Mouse (Mus musculus) forebrain, postnatal 0 days (tissue): ENCODE measurements around the gene Bhlhe23. TPM values are rescaled to one million over a fixed set of nuclear protein-coding genes. Genes with fewer than 3 reads are reported as not detected.

ENCODE experiments used
- ATAC-seq: fragments of 200-750 bp; cut with Nextera tagmentation; 2 replicates; pipeline ENCODE4 v1.8.0; 2017; ENCODE audit warnings: mild to moderate bottlenecking, moderate library complexity
- DNase-seq: peaks from one replicate; pipeline ENCODE4 v3.0.0-alpha.2; 2015
- H3K27ac ChIP-seq: fragments of 300-500 bp; sonication (generic); 2 replicates; pipeline ENCODE4 v1.5.1; 2014; ENCODE audit warnings: low read depth, mild to moderate bottlenecking, antibody characterized with exemption, low read length, moderate library complexity, mixed read lengths
- H3K27me3 ChIP-seq: fragments of 300-500 bp; sonication (generic); 2 replicates; pipeline ENCODE4 v1.6.1; 2014; ENCODE audit warnings: mild to moderate bottlenecking, low read length, mixed read lengths; ENCODE audit not compliant: insufficient read depth
- H3K36me3 ChIP-seq: fragments of 300-500 bp; sonication (generic); 2 replicates; pipeline ENCODE4 v1.6.1; 2014; ENCODE audit warnings: mild to moderate bottlenecking, moderate library complexity; ENCODE audit not compliant: insufficient read depth
- H3K4me1 ChIP-seq: fragments of 300-500 bp; sonication (generic); 2 replicates; pipeline ENCODE4 v1.6.1; 2014; ENCODE audit warnings: antibody characterized with exemption; ENCODE audit not compliant: insufficient read depth
- H3K4me2 ChIP-seq: fragments of 300-500 bp; sonication (generic); 2 replicates; pipeline ENCODE4 v1.6.1; 2014; ENCODE audit warnings: low read depth, mild to moderate bottlenecking, moderate library complexity
- H3K4me3 ChIP-seq: fragments of 300-500 bp; sonication (generic); 2 replicates; pipeline ENCODE4 v1.5.1; 2014; ENCODE audit warnings: low read depth, low read length, mixed read lengths
- H3K9ac ChIP-seq: fragments of 300-500 bp; sonication (generic); 2 replicates; pipeline ENCODE4 v1.6.1; 2014; ENCODE audit warnings: mild to moderate bottlenecking
- H3K9me3 ChIP-seq: fragments of 300-500 bp; sonication (generic); 2 replicates; pipeline ENCODE4 v1.6.1; 2016; ENCODE audit warnings: low read length
- CTCF ChIP-seq: sonication (generic); IDR thresholded peaks from 2 replicates; pipeline ENCODE4 v1.5.1; 2016; ENCODE audit warnings: antibody characterized with exemption, control low read depth, low read depth
- WGBS: fragments of 180-500 bp; shearing (Covaris S2); extraction: QIAGEN DNeasy Blood & Tissue Kit; methylation state at CpG from one replicate; pipeline ENCODE4 v1.1.7; 2014; 5-methylcytosine and 5-hydroxymethylcytosine counted together
- polyA plus RNA-seq: library from polyadenylated mRNA; unstranded; fragments of >200 nt; fragmentation: Nextera tagmentation; extraction: Ambion mirVana; gene quantifications from 2 replicates; pipeline ENCODE4 v1.2.1, GENCODE M21; 2015
- total RNA-seq: library from RNA; depleted of rRNA; stranded (reverse); fragments of >200 nt; gene quantifications from 2 replicates; pipeline ENCODE4 v1.2.3, GENCODE M21; 2014; rRNA removed

Gene Bhlhe23
- 0.33 and 0.46 TPM in 2 replicates for total RNA-seq
- 0.18 and 0.71 TPM in 2 replicates for polyA plus RNA-seq

GRCm38 (mm10) chr2:180776793-180777192, at the start of gene Bhlhe23:
TSS of gene Bhlhe23 (minus strand) at chr2:180776900.
- TF ChIP-seq CTCF, result no peak
- Histone ChIP-seq H3K4me3 (peak within 1 kb of the TSS; percentile 29), H3K27me3 (peaks cover 75% of the 10 kb centered on the region), H3K9me3 (no peaks in the 10 kb centered on the region), H3K4me2 (peak within 1 kb of the TSS; percentile 48), H3K4me1 (no peaks in the 10 kb centered on the region), H3K9ac (no peak within 1 kb of the TSS), H3K36me3 (no peaks in the 10 kb centered on the region), H3K27ac (no peak within 1 kb of the TSS)
- ATAC-seq (no peak), DNase-seq (no peak)
- under 1% methylated on average over 28 of the region's 28 CpGs for WGBS

- H3K36me3 ChIP-seq, result no peaks in the 10 kb centered on the region
- H3K27me3 ChIP-seq, result no peaks in the 10 kb centered on the region
- no peak overlapping the region; the same call in 1 of the 2 replicates for H3K4me2 ChIP-seq
- ATAC-seq, result peak; percentile 75
- peak overlapping the region; percentile 80 for H3K27ac ChIP-seq
- DNase-seq, result peak; percentile 77
- WGBS, result 27% methylated on average over 11 of the region's 11 CpGs
- H3K4me3 ChIP-seq, result no peak overlapping the region
- H3K9ac ChIP-seq, result no peak overlapping the region; the same call in 1 of the 2 replicates
- peaks cover 14% of the 10 kb centered on the region; the same call in 1 of the 2 replicates for H3K4me1 ChIP-seq
- TF ChIP-seq CTCF, result no peak
- no peaks in the 10 kb centered on the region for H3K9me3 ChIP-seq
Measured at GRCm38 (mm10) chr2:180825147-180825941, 48.6 kb upstream of the Bhlhe23 start.

DNA sequence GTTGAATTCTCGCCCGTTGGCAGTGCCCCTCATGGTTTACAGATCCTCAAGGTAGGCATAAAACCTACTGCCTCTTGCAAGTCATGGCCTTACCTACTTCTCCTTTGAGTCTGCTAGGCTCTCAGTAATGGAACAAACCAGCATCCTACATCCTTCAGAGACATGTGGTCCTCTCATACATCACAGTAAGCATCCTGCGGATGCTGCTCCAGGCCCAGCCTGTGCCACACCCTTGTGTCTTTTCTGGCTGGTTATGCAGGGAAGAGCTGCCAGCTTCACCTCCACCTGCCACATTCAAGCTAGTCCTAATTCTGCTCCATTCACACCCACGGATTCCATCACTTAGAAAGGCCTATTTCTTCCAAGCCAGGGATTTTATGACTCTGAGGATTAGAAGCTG, 48.0 kb upstream of the Bhlhe23 start:
- no peak for ATAC-seq
- WGBS, result 73% methylated on average over 4 of the region's 4 CpGs
- no peaks in the 10 kb centered on the region for H3K36me3 ChIP-seq

DNA sequence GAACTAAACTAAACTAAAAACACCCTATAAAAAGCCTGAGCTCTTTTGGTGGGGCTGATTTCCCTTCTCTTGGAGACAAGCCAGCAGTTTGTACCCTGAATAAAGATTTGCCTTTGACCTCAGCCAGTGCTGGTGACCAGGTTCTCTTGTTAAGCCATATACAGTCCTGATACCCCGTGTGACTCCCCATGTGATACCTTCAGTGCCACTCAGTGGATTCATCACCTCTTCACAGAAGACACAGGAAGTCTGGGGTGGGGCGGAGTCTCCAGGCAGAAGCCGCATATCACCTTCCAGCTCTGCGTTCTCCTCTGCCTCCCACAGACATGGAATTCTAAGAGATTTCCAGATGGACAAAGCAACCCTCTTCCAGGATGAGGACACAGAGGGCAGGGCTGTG, 47.4 kb upstream of the Bhlhe23 start:
- WGBS, result 74% methylated on average over 4 of the region's 4 CpGs
- Histone ChIP-seq H3K9ac (no peak overlapping the region), H3K27me3 (no peaks in the 10 kb centered on the region), H3K4me1 (peaks cover 14% of the 10 kb centered on the region; the same call in 1 of the 2 replicates), H3K27ac (peak overlapping the region; percentile 45; the same call in 1 of the 2 replicates), H3K4me3 (no peak overlapping the region), H3K36me3 (no peaks in the 10 kb centered on the region), H3K4me2 (no peak overlapping the region), H3K9me3 (no peaks in the 10 kb centered on the region)
- no peak for TF ChIP-seq CTCF
- ATAC-seq (no peak), DNase-seq (no peak)

More for the DNA sequence above, 48.0 kb upstream of the Bhlhe23 start:
- no peaks in the 10 kb centered on the region for H3K27me3 ChIP-seq
- H3K9ac ChIP-seq, result no peak overlapping the region
- H3K27ac ChIP-seq, result peak overlapping the region; percentile 80
- no peak overlapping the region for H3K4me2 ChIP-seq
- no peak for DNase-seq
- no peak for TF ChIP-seq CTCF
- H3K4me3 ChIP-seq, result no peak overlapping the region
- H3K9me3 ChIP-seq, result no peaks in the 10 kb centered on the region
- H3K4me1 ChIP-seq, result peaks cover 14% of the 10 kb centered on the region; the same call in 1 of the 2 replicates

- peak; percentile 76 for DNase-seq
- H3K27ac ChIP-seq, result no peak overlapping the region
- H3K4me2 ChIP-seq, result no peak overlapping the region
- peak; percentile 83 for TF ChIP-seq CTCF
- H3K9me3 ChIP-seq, result no peaks in the 10 kb centered on the region
- no peaks in the 10 kb centered on the region for H3K36me3 ChIP-seq
- H3K9ac ChIP-seq, result no peak overlapping the region
- ATAC-seq, result peak; percentile 82
- peaks cover 14% of the 10 kb centered on the region; the same call in 1 of the 2 replicates for H3K4me1 ChIP-seq
- H3K27me3 ChIP-seq, result no peaks in the 10 kb centered on the region
- no peak overlapping the region for H3K4me3 ChIP-seq
- WGBS, result 34% methylated on average over 6 of the region's 6 CpGs
Measured at GRCm38 (mm10) chr2:180822476-180822875, 45.8 kb upstream of the Bhlhe23 start.

GRCm38 (mm10) chr2:180819504-180819903, 42.8 kb upstream of the Bhlhe23 start:
- no peak for TF ChIP-seq CTCF
- no peaks in the 10 kb centered on the region for H3K27me3 ChIP-seq
- DNase-seq (no peak), ATAC-seq (no peak)
- no peak overlapping the region for H3K4me3 ChIP-seq
- H3K4me1 ChIP-seq, result peaks cover 2% of the 10 kb centered on the region; the same call in 1 of the 2 replicates
- no peak overlapping the region for H3K27ac ChIP-seq
- H3K4me2 ChIP-seq, result no peak overlapping the region
- H3K9ac ChIP-seq, result no peak overlapping the region
- H3K36me3 ChIP-seq, result no peaks in the 10 kb centered on the region
- no peaks in the 10 kb centered on the region for H3K9me3 ChIP-seq
- 93% methylated on average over 2 of the region's 2 CpGs for WGBS

GRCm38 (mm10) chr2:180816440-180817065, 39.9 kb upstream of the Bhlhe23 start:
- ATAC-seq (no peak), DNase-seq (no peak)
- no peaks in the 10 kb centered on the region for H3K27me3 ChIP-seq
- H3K36me3 ChIP-seq, result no peaks in the 10 kb centered on the region
- no peak overlapping the region for H3K27ac ChIP-seq
- H3K9ac ChIP-seq, result no peak overlapping the region
- H3K4me1 ChIP-seq, result no peaks in the 10 kb centered on the region
- no peak for TF ChIP-seq CTCF
- H3K4me3 ChIP-seq, result no peak overlapping the region
- no peak overlapping the region for H3K4me2 ChIP-seq
- WGBS, result 60% methylated on average over 6 of the region's 6 CpGs
- no peaks in the 10 kb centered on the region for H3K9me3 ChIP-seq
